Mouse (Mus musculus) erythroid progenitor cell, adult 5-6 weeks (primary cell): ENCODE results near the gene Kif6. TPM values are rescaled to one million over a fixed set of nuclear protein-coding genes. Genes with fewer than 3 reads are reported as not detected.

ENCODE experiments used
- ATAC-seq: replicated peaks from 2 replicates; pipeline ENCODE4 v1.8.0; 2016; ENCODE audit warnings: moderate number of reproducible peaks, mild to moderate bottlenecking, moderate TSS enrichment, inconsistent platforms; ENCODE audit not compliant: poor library complexity, low FRiP score, severe bottlenecking
- total RNA-seq, 2 experiments: library from RNA; stranded (forward) in 1 of 2; stranded (reverse) in 1 of 2; fragments of 150-400 nt in 1 of 2; fragments of 186-747, 209-891 nt in 1 of 2; gene quantifications; 2 replicates each; pipeline versions ENCODE4 v1.2.3 to v1.2.4; 2015 to 2017; ENCODE audit warnings: low replicate concordance in 2 of 2

The Kif6 gene
- total RNA-seq, 2 experiments from 2014 or later: not detected

DNA sequence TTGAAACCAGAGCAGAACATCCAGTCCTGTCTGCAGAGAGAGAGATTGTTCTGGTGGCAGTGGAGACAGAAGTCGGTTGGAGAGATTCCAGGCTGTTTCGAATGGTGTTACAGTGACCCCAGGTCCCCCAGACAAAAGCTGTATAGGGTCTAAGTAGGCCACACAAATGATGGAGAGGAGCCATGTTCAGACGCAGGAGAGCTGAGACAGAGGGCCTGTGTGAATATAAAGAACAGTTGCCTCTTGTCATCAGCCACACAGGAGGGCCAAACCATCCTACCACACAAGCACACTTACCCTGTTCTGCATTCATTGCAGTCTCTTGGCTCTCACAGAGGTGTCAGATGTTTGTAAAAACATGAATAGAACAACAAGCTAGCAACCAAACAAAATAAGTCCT, 37.4 kb downstream of the Kif6 start:
- no peak for ATAC-seq

DNA sequence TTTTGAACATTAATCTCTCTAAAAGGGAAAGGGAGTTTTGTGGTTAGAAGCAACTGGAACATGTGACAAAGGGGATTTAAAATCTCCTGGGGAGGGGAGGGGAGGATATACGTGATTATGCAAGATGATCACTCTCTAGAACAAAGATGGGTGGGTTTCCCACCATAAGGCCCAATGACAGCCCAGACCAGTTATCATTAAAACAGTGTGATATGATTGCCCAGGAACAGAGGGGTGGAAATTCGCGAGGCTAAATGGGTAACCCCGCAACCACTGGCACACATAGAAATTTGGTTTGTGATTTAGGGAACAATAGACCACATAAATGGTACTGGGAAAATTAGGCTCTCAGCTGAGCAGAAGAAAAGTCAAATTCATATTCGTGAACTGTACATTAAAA, 37.9 kb downstream of the Kif6 start:
- ATAC-seq: no peak

GRCm38 (mm10) chr17:49661626-49662025, 46.7 kb downstream of the Kif6 start:
- no peak for ATAC-seq

DNA sequence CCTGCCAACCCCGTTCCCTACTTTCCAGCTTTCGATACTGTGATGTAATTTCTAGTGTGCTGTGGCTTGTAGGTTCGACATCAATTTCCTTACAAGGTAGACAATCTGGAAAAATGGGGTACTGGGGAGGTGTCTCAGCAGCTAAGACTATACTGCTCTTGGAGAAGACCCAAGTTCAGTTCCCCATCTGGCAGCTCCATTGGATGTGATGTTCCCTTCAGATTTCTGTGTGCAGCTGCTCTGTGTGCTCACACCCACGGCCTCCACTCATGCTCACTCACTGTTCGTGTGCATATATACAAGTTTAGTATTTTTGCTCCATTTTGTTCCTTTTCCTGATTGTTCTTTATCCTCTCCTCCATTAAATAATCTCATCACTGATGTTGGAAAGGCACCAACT, 51.8 kb downstream of the Kif6 start:
- ATAC-seq: no peak

DNA sequence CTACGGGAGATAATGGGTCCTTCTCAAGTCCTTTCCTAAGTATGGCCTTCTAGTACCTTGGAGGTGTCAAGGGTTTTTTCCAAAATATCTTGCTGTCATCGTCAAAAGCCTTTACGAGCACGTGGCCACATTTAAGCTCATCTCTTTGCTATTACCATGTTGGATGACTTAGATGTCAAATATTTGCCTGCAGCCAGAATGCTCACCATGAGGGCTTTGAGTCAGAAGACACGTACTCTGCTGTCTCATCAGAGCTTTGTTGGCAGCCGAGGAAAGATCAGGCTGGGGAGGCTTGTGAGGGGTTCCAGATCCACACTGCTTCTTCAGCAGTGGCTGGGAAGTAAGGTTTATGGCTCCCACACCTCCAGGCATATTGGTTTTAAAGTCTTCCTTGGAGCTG, 53.4 kb downstream of the Kif6 start:
- ATAC-seq: no peak

- no peak for ATAC-seq
These were observed 57.0 kb downstream of the Kif6 start for GRCm38 (mm10) chr17:49671921-49672339.

GRCm38 (mm10) chr17:49672421-49672820, 57.5 kb downstream of the Kif6 start:
- ATAC-seq: no peak

- no peak for ATAC-seq
These were observed 60.7 kb downstream of the Kif6 start for GRCm38 (mm10) chr17:49675629-49676028.

DNA sequence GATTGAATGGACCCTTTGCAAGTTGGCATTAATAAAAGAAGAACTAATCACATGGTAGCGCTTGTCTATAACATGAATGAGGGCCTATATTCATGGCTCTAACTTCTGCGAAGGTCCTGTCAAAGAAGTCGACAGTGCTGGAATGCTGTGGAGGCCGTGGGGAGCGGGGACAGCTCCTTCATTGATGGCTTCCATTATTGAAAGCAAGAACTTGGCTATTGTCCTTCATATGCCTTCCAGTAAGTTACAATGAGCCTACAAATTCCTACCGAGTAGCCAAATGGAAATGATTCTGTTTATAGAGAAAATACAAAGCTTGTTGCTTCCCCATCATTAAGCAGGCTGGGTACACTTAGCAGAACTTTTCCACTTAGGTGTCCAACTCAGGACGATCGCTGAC, 66.5 kb downstream of the Kif6 start:
- no peak for ATAC-seq

GRCm38 (mm10) chr17:49684146-49684545, 69.2 kb downstream of the Kif6 start:
- ATAC-seq: no peak

DNA sequence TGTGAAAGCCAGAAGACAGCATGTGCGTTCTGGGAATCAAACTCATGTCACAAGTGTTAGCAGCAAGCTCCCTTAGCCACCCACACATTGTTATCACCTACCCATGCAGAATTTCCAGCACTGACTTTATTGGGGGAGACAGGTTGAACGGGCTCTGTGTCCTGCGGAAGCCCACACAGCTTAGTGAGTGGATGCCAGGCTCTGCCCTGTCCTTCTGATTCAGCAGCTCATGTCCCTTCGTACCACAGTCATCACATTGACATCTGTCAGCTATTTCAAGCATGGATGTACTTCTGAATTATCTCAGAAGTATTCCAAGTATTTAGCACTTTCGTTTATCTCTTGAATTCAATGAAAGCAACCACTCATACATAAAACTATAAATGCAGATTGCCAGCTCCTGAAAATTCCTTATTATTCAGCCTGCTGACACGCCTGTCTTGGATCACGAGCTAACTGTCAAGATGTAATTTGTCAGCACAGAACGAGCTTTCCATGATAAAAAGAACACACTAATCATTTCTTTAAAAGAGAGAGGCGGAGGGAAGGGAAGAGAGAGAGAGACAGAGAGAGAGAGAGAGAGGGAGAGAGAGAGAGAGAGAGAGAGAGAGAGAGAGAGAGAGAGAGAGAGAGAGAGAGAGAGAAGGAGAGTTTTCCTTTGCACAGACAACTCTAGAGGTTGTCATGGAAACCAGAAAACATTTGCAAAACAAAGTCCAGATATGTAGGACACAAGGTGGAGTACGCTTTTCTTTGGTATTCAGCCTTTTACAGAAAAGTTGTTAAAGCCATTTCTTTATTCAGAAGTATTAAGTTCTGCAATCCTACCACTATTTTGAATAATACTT, 75.9 kb downstream of the Kif6 start:
- ATAC-seq: no peak

GRCm38 (mm10) chr17:49691455-49691805, 76.5 kb downstream of the Kif6 start:
- ATAC-seq: no peak

DNA sequence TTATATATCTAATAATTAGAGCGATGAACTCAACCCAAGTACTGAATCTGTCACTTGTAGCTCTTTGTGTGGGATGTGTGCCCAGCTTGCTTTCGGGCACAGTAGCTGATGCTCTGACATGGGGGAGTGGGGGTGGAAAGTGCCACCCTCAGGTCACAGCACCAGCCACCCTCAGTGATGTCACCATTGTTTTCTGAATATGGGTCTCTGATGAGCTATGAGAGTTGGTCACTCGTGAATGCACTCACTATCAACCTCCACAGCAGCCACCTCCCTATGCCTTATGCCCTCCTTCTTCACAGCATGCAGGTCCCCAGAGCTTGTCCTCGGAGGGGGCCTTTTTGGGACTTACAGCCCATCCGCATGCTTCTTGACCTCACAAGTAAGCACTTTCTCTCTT, 78.3 kb downstream of the Kif6 start:
- no peak for ATAC-seq

GRCm38 (mm10) chr17:49697220-49697619, 82.3 kb downstream of the Kif6 start:
- ATAC-seq: no peak

DNA sequence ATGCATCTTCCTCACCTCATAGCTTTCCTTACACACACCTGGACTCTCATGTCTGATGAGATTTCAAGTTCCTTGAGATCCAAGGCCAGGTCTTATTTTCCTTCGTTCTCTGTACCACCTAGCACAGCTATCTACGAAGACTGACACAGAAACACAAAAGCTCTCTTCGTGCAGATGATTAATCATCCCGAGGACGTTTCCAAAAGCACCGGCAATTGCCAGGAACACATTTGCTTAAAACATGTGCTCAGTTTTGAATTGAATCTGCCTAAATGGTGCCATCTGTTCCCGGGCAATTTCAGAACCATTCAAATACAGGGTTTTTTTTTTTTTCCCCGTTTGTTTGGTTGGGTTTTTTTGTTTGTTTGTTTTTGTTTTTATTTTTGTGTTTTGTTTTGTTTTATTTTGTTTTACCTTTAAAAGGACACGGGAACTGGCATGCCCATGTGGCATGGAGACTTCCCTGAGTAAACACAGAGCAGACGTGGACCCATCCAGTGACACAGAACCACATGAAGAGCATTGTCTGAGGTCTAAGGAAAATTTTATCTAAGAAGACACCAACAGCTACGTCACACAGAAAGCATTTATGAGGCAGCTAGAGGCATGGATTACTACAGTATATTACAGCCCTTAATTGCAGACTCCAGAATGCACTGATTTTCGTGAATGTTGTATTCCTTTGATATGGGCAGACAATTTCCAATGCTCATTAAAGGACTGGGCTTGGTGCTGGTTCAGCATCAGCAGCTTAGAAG, 88.7 kb downstream of the Kif6 start:
- ATAC-seq: no peak

DNA sequence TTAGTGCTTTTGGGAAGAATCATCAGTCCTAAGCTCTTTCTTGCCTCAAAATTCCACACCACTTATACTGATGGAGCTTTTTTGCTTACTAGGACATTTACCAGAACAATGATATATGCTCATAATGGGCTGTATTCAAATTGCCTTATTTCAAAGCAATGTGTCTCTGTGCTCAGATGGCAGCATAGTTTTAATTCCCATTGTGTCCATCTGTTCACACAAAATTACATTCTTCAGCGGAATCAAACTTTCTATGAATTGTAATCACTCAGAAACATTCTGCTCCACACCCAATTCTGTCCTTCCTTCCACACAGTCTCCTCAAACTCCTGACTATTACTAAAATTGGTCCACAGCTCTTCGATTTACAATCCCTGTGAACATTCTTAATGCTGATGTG, 94.3 kb downstream of the Kif6 start:
- no peak for ATAC-seq

DNA sequence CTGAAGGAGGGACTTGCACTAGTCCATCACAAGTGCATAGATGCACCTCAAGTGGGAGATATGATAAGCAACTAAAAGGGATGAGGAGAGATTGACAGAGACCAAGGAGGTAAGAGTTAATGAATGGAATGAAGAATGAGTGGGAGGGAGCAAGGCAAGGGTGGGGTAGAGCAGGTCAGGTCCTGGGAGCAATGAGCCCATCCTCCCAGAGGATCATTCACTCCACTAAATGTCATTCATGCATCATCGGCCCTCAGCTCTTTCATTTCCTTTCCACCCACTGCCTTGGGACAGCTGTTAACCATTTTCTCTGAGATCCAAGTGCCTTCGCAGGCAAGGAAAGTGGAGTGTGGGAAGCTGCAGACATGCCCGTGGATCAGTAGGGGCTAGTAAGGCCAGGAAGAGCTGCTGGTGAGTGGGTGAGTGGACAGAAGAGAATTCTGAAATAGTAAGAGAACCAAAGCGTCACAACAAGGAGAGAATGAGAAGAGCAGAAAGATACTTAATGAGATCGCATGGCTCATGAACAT, 95.2 kb downstream of the Kif6 start:
- ATAC-seq: no peak

DNA sequence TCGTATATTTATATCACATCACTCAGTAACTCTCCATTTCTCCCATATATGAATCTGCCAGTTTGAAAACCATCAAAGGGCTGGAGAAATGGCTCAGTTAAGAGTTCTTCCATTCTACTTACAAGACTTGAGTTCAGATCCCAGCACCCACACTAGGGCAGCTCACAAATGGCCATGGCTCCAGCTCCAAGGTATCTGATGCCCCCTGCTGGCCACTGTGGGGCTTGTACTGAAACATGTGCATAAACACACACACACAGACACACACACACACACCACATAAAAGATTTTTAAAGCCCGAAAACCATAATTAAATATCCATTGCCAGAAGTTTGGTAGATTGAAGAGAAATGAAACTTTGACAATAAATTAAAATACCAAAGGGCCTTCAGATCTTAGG, 111.3 kb downstream of the Kif6 start:
- ATAC-seq: no peak

GRCm38 (mm10) chr17:49726976-49727375, 112.0 kb downstream of the Kif6 start:
- no peak for ATAC-seq

DNA sequence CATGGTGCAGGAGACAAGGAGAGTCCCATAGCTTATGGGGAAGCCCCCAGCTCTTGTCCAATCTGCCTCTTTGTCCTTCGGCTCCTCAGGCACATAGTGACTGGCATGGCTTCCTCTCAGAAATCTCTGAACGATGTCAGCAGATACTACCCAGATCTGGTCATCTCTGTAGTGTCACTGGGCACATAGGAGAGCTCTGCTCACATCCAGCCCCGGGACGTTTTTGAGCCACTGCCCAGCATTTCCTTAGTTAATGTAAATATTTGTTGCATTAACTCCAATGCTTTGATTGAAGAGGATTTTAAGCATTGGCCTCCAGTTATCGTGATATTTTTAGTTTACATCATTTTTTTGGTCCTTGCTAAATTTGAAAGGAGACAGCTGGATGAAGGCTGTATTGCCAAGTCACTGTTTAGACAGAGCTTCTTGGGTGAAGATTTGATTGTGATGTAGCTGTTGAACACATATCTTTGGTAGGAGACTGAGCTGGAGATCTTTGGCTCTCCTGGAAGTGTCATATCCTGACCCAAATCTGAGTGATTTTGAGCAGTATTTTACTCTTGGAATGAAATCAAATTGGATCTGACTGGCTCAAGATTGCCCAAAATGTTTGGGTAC, 112.6 kb downstream of the Kif6 start:
- no peak for ATAC-seq

DNA sequence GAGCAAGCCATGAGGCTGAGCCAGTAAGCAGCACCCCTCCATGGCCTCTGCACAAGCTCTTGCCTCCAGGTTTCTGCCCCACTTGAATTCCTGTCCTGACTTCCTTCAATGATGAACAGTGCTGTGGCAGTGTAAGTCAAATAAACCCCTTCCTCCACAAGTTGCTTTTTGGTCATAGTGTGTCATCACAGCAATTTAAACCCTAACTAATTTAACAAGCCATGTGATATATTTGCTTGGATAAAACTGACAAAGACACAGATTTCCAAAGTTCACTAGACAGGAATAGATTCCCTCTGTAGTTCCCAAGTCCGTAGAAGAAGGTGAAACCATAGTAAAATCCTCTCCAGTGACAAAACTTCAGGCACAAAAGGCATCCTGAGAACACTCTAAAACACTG, 114.9 kb downstream of the Kif6 start:
- no peak for ATAC-seq
